Mouse (Mus musculus) E14TG2a.4 (cell line): Measurements from ENCODE around the gene Camk2d.

ENCODE experiments used
- H3K27me3 ChIP-seq: 2 replicates; pipeline ENCODE4 v1.6.1; 2014; ENCODE audit warnings: low read length, control low read depth; ENCODE audit not compliant: insufficient read depth
- H3K36me3 ChIP-seq: 2 replicates; pipeline ENCODE4 v1.6.1; 2014; ENCODE audit warnings: low read length, control low read depth; ENCODE audit not compliant: insufficient read depth
- H3K4me1 ChIP-seq: replicated peaks from 2 replicates; pipeline ENCODE4 v1.6.1; 2014; ENCODE audit warnings: low read depth, low read length, control low read depth
- H3K4me3 ChIP-seq: replicated peaks from 2 replicates; pipeline ENCODE4 v1.5.1; 2014; ENCODE audit warnings: mild to moderate bottlenecking, low read length
- H3K9me3 ChIP-seq: 2 replicates; pipeline ENCODE4 v1.6.1; 2014; ENCODE audit warnings: low read length, control low read depth
- CTCF ChIP-seq: conservative IDR thresholded peaks from 2 replicates; pipeline ENCODE4 v1.5.1; 2014; ENCODE audit warnings: low read length
- NANOG ChIP-seq: IDR thresholded peaks from 2 replicates; pipeline ENCODE4 v1.6.1; 2014; ENCODE audit warnings: borderline replicate concordance, low read length, mixed read lengths
- POU5F1 ChIP-seq: IDR thresholded peaks from 2 replicates; pipeline ENCODE4 v1.6.1; 2014; ENCODE audit warnings: low read length, borderline replicate concordance

The Camk2d gene

GRCm38 (mm10) chr3:126596086-126596485 lies at the start of gene Camk2d:
Camk2d (plus strand) TSS chr3:126596302.
- H3K4me3 ChIP-seq = peak within 1 kb of the TSS; percentile 89
- H3K27me3 ChIP-seq = peaks cover 18% of the 10 kb centered on the region
- TF ChIP-seq POU5F1 = no peak
- TF ChIP-seq NANOG = no peak
- no peak for TF ChIP-seq CTCF
- H3K9me3 ChIP-seq = no peaks in the 10 kb centered on the region
- peaks cover 9% of the 10 kb centered on the region for H3K4me1 ChIP-seq
- H3K36me3 ChIP-seq = no peaks in the 10 kb centered on the region

GRCm38 (mm10) chr3:126547941-126548340 lies 48.2 kb upstream of the Camk2d start:
- no peaks in the 10 kb centered on the region for H3K9me3 ChIP-seq
- no peaks in the 10 kb centered on the region for H3K27me3 ChIP-seq

DNA sequence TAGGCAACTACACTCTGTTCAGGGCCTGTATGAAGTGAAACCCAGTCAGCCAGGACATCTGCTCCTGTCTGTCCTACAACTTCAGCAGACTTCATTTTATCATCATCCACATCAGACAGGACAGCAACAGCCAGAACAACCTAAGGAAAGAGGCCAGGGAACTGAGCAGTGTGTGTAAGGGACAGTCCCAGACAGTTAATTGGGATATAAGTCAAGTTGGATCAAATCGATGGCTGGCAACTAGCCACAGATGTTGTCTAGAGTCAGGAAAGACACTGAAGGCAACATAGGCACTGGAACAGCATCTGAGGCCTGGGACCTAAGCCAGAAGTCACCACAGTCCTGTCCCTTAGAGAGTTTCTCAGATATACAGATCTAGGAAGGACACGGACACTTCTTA lies 32.5 kb upstream of the Camk2d start:
- H3K27me3 ChIP-seq = no peaks in the 10 kb centered on the region
- no peaks in the 10 kb centered on the region for H3K36me3 ChIP-seq
- no peak overlapping the region for H3K4me3 ChIP-seq
- H3K4me1 ChIP-seq = no peaks in the 10 kb centered on the region
- no peak for TF ChIP-seq CTCF
- TF ChIP-seq NANOG = no peak
- no peak for TF ChIP-seq POU5F1
- H3K9me3 ChIP-seq = no peaks in the 10 kb centered on the region

More at GRCm38 (mm10) chr3:126547941-126548340, 48.2 kb upstream of the Camk2d start:
- Histone ChIP-seq H3K36me3 (no peaks in the 10 kb centered on the region), H3K4me1 (no peaks in the 10 kb centered on the region), H3K4me3 (no peak overlapping the region)
- TF ChIP-seq POU5F1 (no peak), CTCF (no peak), NANOG (no peak)

GRCm38 (mm10) chr3:126570628-126571027 lies 25.5 kb upstream of the Camk2d start:
- no peaks in the 10 kb centered on the region for H3K9me3 ChIP-seq
- H3K27me3 ChIP-seq = no peaks in the 10 kb centered on the region
- no peaks in the 10 kb centered on the region for H3K36me3 ChIP-seq
- no peaks in the 10 kb centered on the region for H3K4me1 ChIP-seq
- no peak for TF ChIP-seq CTCF
- no peak for TF ChIP-seq NANOG
- no peak for TF ChIP-seq POU5F1
- H3K4me3 ChIP-seq = no peak overlapping the region

DNA sequence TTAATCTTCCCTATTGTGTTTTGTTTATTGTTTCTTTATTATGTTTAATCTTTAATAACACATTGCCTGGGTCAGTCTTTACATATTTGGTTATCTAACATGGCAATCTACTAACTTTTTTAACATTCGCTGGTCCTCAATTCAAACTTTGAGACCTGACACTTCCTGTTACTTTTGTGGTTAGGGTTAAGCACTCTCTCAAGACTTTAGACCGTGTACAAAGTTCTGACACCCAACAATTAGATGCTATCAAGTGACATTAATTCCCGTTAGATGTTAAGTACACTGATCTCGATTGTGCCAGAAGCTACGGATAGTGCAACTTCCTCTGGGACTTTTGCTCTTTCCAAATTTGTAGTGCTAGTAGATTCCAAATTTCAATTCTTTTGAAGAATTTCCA lies 23.2 kb upstream of the Camk2d start:
- no peaks in the 10 kb centered on the region for H3K9me3 ChIP-seq
- H3K4me1 ChIP-seq = no peaks in the 10 kb centered on the region
- no peak overlapping the region for H3K4me3 ChIP-seq
- H3K27me3 ChIP-seq = no peaks in the 10 kb centered on the region
- H3K36me3 ChIP-seq = no peaks in the 10 kb centered on the region
- TF ChIP-seq POU5F1 = no peak
- TF ChIP-seq NANOG = no peak
- TF ChIP-seq CTCF = no peak

GRCm38 (mm10) chr3:126575927-126576326 lies 20.2 kb upstream of the Camk2d start:
- no peak overlapping the region for H3K4me3 ChIP-seq

GRCm38 (mm10) chr3:126586134-126586533 lies 10.0 kb upstream of the Camk2d start:
- H3K9me3 ChIP-seq = no peaks in the 10 kb centered on the region
- no peaks in the 10 kb centered on the region for H3K4me1 ChIP-seq
- H3K36me3 ChIP-seq = no peaks in the 10 kb centered on the region
- H3K4me3 ChIP-seq = no peak overlapping the region
- H3K27me3 ChIP-seq = no peaks in the 10 kb centered on the region
- no peak for TF ChIP-seq POU5F1
- no peak for TF ChIP-seq CTCF
- no peak for TF ChIP-seq NANOG

More at GRCm38 (mm10) chr3:126575927-126576326, 20.2 kb upstream of the Camk2d start:
- no peak for TF ChIP-seq NANOG
- TF ChIP-seq CTCF = peak; percentile 52
- Histone ChIP-seq H3K9me3 (no peaks in the 10 kb centered on the region), H3K27me3 (no peaks in the 10 kb centered on the region), H3K4me1 (no peaks in the 10 kb centered on the region), H3K36me3 (no peaks in the 10 kb centered on the region)

DNA sequence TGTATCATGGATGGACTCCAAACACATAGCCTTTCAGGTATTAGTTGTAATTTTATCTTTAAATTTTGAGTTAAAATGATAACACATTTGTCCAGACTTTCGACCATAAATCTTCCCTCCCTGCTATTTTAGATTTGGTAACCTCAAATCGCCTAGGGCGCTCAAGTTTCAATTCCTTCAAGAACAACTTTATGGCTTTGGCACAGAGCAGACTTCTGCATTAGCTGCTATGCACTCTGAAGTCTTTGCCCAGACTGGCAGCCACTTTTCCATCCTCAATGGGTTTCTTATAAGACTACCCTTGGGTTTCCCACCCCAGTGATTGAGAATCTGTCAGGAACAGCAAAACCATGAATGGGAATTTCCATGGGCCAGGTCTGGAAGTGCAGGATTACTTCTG lies 8.6 kb upstream of the Camk2d start:
- no peaks in the 10 kb centered on the region for H3K9me3 ChIP-seq
- H3K4me3 ChIP-seq = no peak overlapping the region

GRCm38 (mm10) chr3:126589556-126589955 lies 6.5 kb upstream of the Camk2d start:
- H3K36me3 ChIP-seq = no peaks in the 10 kb centered on the region
- no peak for TF ChIP-seq POU5F1
- H3K27me3 ChIP-seq = no peaks in the 10 kb centered on the region
- no peak overlapping the region for H3K4me3 ChIP-seq
- H3K9me3 ChIP-seq = no peaks in the 10 kb centered on the region
- no peaks in the 10 kb centered on the region for H3K4me1 ChIP-seq

More for the DNA sequence above, 8.6 kb upstream of the Camk2d start:
- TF ChIP-seq NANOG (no peak), CTCF (no peak), POU5F1 (no peak)
- Histone ChIP-seq H3K27me3 (no peaks in the 10 kb centered on the region), H3K36me3 (no peaks in the 10 kb centered on the region), H3K4me1 (no peaks in the 10 kb centered on the region)
